Mouse (Mus musculus): ENCODE data around the gene Lrmp.
A peak's percentile ranks its signal among the peaks of the same experiment; 100 is the strongest.
"Not testable (repeated sequence)": the region's sequence is repeated elsewhere in the genome, so short reads cannot be mapped to it uniquely, and the experiment has no call there.

Gene Lrmp

DNA sequence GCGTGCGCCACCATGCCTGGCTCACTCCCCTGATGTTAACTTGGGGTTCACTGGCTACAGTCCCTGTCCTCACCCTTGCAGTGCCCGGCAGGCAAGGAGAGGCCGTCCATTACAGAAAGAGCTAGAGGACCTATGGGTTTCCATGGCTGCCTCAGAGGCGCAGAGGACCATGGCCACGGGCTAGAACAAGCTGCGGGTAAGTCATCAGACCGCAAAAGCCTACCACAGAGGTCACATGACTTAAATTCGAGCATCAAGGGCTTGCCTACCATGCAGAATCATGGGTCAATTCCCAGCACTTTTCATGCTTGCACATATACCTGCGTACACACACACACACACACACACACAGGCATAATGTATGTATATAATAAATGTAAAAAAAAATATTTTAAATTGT is 10.0 kb upstream of the Lrmp start:
- DNase-seq: no peak

DNA sequence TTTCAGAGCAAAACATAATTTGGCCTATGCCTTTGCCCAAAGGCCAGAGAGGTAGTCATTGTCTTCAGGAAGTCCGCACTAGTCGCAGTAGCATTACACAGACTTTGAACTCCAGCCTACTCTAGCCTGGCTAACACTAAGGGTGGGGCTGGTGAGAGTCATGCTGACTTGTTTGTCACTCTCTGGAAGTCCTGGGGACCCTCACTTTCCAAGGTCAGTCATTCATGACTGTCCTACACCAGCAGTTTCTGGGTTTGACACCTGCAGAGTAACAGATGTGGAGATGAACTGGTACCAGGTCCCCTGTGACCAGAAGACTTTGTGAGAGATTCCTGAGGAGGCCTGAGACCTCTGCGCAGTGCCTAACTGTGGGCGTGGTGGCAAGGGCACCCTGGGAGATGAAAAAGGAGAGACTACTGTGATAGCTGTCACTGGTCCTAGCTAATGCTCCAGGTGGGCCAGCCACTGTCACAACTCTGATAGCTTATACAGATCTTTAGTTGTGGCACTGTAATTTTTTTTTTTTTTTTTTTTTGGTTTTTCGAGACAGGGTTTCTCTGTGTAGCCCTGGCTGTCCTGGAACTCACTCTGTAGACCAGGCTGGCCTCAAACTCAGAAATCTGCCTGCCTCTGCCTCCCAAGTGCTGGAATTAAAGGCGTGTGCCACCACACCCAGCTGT is 9.2 kb upstream of the Lrmp start:
- DNase-seq: no peak

DNA sequence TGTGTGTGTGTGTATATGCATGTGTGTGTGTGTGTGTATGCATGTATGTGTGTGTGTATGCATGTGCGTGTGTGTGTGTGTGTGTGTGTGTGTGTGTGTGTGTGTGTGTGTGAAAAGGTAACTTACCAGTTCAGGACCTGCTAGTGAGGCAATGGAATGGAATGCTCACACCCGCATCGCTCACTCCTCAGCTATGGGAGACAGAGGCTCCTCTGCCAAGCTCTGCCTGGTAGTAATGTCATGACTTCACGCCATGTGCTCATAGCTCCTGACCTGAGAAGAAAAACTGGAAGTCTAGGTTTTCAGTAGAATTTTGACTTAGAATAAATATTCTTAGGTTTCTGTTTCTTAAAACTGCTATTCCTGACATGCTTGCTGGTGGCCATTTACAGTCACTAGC is 4.7 kb upstream of the Lrmp start:
- DNase-seq: no peak

GRCm38 (mm10) chr6:145112865-145113264 is 2.6 kb upstream of the Lrmp start:
- no peak for DNase-seq

- peak; percentile 14 for DNase-seq
Measured at GRCm38 (mm10) chr6:145114561-145114960, 892 bp upstream of the Lrmp start.

DNA sequence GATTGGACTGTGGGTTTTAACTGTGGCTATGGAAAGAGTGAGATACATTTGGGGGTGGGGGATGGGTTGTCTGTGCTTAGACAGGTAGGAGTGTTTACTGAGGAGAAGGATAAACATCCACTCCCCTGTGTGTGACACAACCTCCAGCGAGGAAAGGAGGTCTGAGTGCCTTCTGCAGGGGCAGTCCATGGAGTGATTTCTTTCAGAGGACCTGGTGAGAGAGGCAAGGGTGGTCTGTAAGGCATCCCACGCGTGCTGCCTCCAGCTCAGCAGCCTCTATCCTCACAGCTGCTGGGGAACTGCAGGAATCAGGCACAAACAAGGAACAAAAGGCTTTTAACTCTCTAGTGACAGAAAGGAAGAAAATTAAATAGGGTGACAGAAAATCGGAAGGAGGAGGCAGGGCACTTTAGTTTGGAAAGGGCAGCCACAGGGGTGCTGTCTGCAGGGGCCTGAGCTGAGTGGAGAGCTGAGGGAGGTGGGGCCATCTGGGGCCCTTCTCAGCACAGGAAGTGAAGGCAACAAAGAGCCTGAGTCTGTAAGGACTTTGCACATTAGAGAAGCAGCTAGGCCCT is 732 bp downstream of the Lrmp start:
- peak; percentile 51 for DNase-seq

DNA sequence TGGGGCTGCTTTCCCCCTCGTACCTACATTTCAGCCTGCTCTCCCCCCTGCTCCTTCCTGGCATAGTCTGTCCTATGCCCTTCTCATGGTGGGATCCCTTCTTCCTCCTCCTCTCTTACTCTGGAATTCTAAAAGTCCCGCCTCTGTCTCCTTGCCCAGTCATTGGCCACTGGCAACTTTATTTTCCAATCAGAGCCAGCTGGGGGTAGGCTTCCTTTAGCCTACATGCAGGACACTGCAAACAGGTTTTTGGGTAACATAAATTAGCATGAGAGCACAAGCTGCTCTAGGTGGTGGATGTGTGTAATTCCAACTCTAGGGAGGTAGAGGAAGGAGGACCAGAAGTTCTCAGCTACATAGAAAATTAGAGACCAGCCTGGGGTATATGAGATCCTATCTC is 4.6 kb downstream of the Lrmp start:
- DNase-seq: no peak

DNA sequence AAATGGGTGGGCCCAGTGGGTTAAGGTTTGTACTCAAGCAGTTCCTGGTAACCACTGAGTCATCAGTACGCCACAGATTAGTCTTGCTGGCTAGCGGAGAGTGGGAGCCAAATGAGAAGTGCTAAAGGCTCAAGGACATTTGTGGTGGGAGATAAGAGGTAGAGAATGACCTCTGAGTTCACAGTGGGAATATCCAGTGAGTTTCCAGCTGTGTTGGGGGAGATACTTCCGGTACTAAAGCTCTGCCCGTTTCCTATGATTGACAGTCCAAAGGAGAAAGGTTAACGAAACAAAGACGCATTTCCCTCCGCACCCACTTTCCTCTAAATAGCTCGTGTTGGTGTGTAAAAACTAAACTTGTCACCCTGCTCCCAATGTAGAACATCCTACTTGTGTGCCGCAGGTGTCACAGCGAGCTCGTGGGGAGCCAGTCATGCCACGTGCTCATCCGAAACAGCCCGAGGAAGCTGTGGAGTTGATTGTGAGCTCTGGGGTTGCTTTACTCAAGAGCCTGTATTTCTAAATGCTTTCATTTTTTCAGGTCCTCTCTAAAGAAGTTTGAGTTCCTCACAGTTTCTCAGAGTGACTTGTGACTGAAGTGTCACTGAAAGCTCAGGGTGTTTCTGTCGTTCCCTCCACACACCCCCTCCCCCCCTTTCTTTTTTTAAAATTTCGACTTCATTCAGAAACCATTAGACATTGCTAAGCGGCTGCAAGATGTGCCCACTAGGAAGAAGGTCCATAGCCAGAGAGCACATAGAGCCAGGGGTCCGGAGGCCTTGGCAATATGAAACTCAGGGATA is 5.5 kb downstream of the Lrmp start:
- no peak for DNase-seq

DNA sequence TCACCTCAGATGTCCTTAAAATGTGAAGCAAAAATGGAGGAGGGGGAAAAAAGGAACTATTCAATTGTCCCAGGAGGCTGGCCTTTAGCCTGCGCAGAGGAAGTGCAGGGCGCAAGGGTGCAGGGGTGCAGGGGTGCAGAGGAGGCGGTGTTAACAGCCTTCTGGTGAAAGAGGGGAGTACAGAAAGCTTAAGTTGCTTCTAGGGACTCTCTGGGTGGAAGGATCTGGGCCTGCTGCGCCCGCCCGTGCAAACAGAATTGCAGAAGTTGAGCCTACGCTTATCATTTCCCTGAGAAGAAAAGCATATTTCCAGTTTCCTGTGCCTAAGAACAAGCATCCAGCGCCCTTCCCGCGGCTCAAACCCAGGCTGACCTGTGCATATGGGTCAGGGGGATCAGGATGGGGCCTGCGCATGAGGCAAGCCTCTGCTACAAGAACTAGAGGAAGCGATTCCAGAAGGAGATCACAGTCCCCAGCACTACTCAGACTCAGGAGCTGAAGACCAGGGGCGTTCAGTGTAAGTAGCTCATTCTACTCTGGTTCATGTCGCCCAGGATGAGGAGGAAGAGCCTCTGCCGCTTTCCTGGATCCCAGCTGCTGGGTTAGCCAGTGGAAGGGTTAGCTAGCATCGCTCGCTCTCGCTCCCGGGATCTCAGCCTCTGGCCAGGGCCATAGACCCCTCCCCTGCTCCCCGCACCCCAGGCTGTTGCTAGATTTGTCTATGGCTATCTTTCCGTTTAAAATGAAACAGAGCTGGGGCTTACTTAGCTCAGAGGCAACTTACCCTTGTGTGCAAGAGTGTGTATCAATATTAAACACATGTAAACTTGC is 6.4 kb downstream of the Lrmp start:
- no peak for DNase-seq

DNA sequence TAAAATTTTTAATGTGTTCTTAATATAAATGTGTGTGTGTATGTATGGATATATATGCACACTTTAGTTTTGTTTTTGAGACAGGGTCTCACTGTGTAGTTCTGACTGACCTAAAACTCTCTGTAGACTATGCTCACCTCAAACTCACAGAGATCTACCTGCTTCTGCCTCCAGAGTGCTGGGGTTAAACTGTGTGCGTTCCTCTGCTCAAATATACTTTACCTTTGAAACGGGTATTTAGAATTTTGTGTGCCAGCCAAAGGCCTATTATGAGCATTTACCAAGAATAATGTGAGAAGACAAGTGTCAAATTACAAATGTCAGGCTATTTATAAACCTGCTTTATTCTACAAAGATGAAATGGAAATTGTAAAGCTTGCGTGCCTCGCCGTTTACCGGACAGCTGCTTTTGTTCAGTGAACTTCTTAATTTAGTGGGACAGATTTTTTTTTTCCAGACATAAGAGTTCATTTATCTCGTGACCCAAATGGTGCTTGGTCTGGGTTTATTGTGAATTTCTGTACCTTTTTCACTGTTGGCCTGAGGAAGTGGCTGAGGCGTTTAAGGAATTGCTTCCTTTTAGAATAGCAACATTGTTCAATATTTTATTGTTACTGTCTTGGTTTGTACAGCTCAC is 7.1 kb downstream of the Lrmp start:
- no peak for DNase-seq

- DNase-seq: no peak
Measured at GRCm38 (mm10) chr6:145123136-145124060, 7.9 kb downstream of the Lrmp start.

DNA sequence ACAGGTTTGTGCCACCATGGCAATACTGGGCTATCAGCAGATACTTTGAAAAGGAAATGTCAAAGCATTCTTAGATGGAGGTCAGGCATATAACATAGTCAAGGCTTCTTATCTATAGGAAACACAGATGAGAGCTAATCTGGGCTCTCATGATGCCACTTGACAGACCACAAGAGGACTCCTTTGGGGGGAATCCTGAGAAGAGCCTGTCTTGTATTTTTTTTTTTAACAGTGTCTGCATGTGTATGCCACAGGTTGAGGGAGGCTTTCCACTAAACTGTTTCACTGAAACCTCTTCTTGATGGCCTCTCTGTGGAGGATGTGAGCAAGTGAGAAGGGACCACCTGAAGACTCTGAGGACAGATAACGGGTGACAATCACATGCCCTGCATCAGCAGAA is 9.2 kb downstream of the Lrmp start:
- no peak for DNase-seq

- no peak for DNase-seq
Measured at GRCm38 (mm10) chr6:145125591-145126113, 10.2 kb downstream of the Lrmp start.

DNA sequence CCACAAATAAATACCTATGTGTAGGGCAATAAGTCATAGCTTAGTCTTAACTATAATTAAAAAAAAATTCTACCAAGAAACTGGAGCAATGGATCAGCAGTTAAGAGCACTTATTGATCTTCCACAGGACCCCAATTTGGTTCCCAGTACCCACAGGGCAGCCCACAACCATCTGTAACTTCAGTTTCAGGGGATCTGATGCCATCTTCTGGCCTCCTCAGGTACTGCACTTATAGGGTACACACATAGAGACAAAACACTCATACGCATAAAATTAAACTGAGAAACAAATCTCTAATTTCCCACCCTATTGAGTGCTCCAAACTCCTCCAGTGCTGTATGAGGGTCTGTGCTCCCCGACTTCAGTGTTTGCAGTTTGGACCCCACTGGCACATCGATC is 12.2 kb downstream of the Lrmp start:
- no peak for DNase-seq

DNA sequence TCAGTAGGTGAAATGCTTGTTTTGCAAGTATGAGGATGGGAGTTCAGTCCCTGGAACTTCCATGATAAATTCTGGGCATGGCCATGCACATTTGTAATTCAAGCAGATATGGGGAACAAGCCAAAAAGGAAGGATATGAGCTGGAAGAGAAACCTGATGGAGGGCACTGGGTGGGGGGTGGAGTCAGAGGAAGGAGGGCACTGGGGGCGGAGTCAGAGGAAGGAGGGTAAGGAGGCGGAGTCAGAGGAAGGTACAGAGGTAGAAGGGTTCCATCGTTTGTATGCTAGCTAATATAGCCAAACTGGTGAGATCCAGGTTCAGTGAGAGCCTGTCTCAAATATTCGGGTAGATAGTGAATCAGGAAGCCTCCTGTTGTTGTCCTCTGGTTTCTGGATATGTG is 14.1 kb downstream of the Lrmp start:
- DNase-seq: no peak

DNA sequence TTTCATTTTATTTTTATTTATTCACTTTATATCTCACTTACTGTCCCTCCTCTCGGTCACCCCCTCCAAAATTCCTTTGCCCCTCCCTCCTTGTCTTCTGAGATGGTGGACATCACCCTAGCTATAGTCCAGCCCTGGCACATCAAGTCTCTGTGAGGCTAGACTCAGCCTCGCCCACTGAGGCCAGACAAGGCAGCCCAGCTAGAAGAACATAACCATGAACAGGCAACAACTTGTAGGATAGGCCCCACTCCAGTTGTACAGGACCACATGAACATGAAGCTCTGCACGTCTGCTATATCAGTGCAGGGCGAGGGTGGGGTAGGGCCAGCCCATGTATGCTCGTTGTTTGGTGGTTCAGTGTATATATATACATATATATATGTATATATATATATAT is 16.5 kb downstream of the Lrmp start:
- no peak for DNase-seq

DNA sequence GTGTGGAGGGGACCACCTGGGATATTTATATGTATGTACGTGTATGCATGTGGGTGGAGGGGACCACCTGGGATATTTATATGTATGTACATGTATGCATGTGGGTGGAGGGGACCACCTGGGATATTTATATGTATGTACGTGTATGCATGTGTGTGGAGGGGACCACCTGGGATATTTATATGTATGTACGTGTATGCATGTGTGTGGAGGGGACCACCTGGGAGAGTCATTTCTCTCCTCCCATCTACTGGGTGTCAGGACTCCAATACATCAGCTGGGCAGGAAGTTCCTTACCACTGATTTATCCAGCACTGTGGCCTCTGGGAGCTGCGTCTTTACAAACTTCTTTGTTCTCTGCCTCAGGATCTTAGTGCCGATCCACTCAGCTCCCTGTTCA is 17.5 kb downstream of the Lrmp start:
- not testable (repeated sequence) for DNase-seq

GRCm38 (mm10) chr6:145135295-145135694 is 19.8 kb downstream of the Lrmp start:
- no peak for DNase-seq

GRCm38 (mm10) chr6:145135804-145136203 is 20.4 kb downstream of the Lrmp start:
- no peak for DNase-seq

DNA sequence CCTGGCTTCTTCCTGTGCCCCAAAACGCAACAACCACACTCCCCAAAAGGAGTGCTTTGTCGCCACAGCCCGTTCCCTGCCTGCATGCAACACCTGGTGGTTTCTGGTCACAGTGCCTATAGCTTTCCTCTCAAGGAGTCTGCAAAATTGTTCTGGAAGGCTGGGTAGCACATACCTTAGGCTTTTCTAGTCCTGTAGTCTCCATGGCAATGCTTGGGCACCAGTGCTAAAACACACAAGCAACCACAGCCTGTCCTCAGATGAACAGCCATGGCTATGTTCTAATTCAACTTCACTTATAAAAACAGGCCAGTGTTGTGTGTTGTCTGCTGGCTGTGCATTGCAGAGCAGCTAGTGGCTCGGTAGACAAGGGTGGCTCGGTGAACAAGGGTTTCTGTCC is 21.4 kb downstream of the Lrmp start:
- no peak for DNase-seq

GRCm38 (mm10) chr6:145139236-145139635 is 23.8 kb downstream of the Lrmp start:
- DNase-seq: no peak
